Mouse (Mus musculus): ENCODE results near the gene Aqp2. TPM values are rescaled to one million over a fixed set of nuclear protein-coding genes. Genes with fewer than 3 reads are reported as not detected.

The Aqp2 gene
- total and polyA plus RNA-seq, 3 experiments = 0.23 to 0.34 TPM; not detected in 1

- TF ChIP-seq POLR2A (IDR thresholded peaks at IDR 0.05; ENCODE audit: insufficient read depth, low read depth, low read length) (no peak), EP300 (IDR thresholded peaks at IDR 0.05; ENCODE audit: insufficient read depth, low read depth, low read length) (no peak), CTCF (IDR thresholded peaks at IDR 0.05) (no peak)
- Histone ChIP-seq H3K36me3 (ENCODE audit: control insufficient read depth, insufficient read depth, low read length) (no peaks in the 10 kb centered on the region), H3K79me2 (replicated peaks; ENCODE audit: control insufficient read depth, insufficient read depth, low read length) (no peaks in the 10 kb centered on the region), H3K4me1 (ENCODE audit: control insufficient read depth, insufficient read depth, low read length) (no peaks in the 10 kb centered on the region), H3K9ac (ENCODE audit: low read depth, low read length) (no peak overlapping the region), H3K4me3 (no peak overlapping the region), H3K27ac (no peak overlapping the region), H3K27me3 (ENCODE audit: control insufficient read depth, insufficient read depth, low read length) (0 out of 2 replicates have a peak, but pooled peaks cover 2% of the 10 kb centered on the region)
- no peak for DNase-seq
- WGBS = 73% methylated on average over 2 of the region's 3 CpGs
- intact Hi-C loops (cut with DNase I) = no loop called here
These were observed 26.7 kb downstream of the Aqp2 start for GRCm38 (mm10) chr15:99605595-99605994.

- Histone ChIP-seq H3K27ac (no peak overlapping the region), H3K9ac (ENCODE audit: low read depth, low read length) (no peak overlapping the region), H3K79me2 (replicated peaks; ENCODE audit: control insufficient read depth, insufficient read depth, low read length) (no peaks in the 10 kb centered on the region), H3K4me3 (no peak overlapping the region), H3K4me1 (ENCODE audit: control insufficient read depth, insufficient read depth, low read length) (no peaks in the 10 kb centered on the region), H3K27me3 (ENCODE audit: control insufficient read depth, insufficient read depth, low read length) (0 out of 2 replicates have a peak, but pooled peaks cover 2% of the 10 kb centered on the region), H3K36me3 (ENCODE audit: control insufficient read depth, insufficient read depth, low read length) (no peaks in the 10 kb centered on the region)
- DNase-seq = no peak
- TF ChIP-seq CTCF (IDR thresholded peaks at IDR 0.05) (no peak), POLR2A (IDR thresholded peaks at IDR 0.05; ENCODE audit: insufficient read depth, low read depth, low read length) (no peak), EP300 (IDR thresholded peaks at IDR 0.05; ENCODE audit: insufficient read depth, low read depth, low read length) (no peak)
- intact Hi-C loops (cut with DNase I) = no loop called here
- 26% methylated on average over 5 of the region's 5 CpGs for WGBS
These were observed 27.7 kb downstream of the Aqp2 start for GRCm38 (mm10) chr15:99606515-99606914.

GRCm38 (mm10) chr15:99607388-99608113, 28.7 kb downstream of the Aqp2 start:
- intact Hi-C loops (cut with DNase I) = no loop called here
- 48% methylated on average over 10 of the region's 10 CpGs for WGBS
- Histone ChIP-seq H3K36me3 (ENCODE audit: control insufficient read depth, insufficient read depth, low read length) (no peaks in the 10 kb centered on the region), H3K4me1 (ENCODE audit: control insufficient read depth, insufficient read depth, low read length) (no peaks in the 10 kb centered on the region), H3K79me2 (replicated peaks; ENCODE audit: control insufficient read depth, insufficient read depth, low read length) (no peaks in the 10 kb centered on the region), H3K27me3 (ENCODE audit: control insufficient read depth, insufficient read depth, low read length) (0 out of 2 replicates have a peak, but pooled peaks cover 2% of the 10 kb centered on the region), H3K4me3 (no peak overlapping the region), H3K9ac (ENCODE audit: low read depth, low read length) (no peak overlapping the region), H3K27ac (no peak overlapping the region)
- TF ChIP-seq CTCF (IDR thresholded peaks at IDR 0.05) (no peak), EP300 (IDR thresholded peaks at IDR 0.05; ENCODE audit: insufficient read depth, low read depth, low read length) (no peak), POLR2A (IDR thresholded peaks at IDR 0.05; ENCODE audit: insufficient read depth, low read depth, low read length) (no peak)
- no peak for DNase-seq

- H3K4me3 ChIP-seq = no peak overlapping the region
- no peak overlapping the region for H3K27ac ChIP-seq
- intact Hi-C loops (cut with DNase I) = no loop called here
- DNase-seq = no peak
- no peaks in the 10 kb centered on the region for H3K36me3 ChIP-seq (ENCODE audit: control insufficient read depth, insufficient read depth, low read length)
- WGBS = 71% methylated on average over 13 of the region's 13 CpGs
- TF ChIP-seq CTCF (IDR thresholded peaks at IDR 0.05) = no peak
- H3K4me1 ChIP-seq (ENCODE audit: control insufficient read depth, insufficient read depth, low read length) = no peaks in the 10 kb centered on the region
- H3K79me2 ChIP-seq (replicated peaks; ENCODE audit: control insufficient read depth, insufficient read depth, low read length) = no peaks in the 10 kb centered on the region
- no peak overlapping the region for H3K9ac ChIP-seq (ENCODE audit: low read depth, low read length)
- 0 out of 2 replicates have a peak, but pooled peaks cover 2% of the 10 kb centered on the region for H3K27me3 ChIP-seq (ENCODE audit: control insufficient read depth, insufficient read depth, low read length)
These were observed 29.7 kb downstream of the Aqp2 start for GRCm38 (mm10) chr15:99608382-99609125.

- intact Hi-C loops (cut with DNase I) = no loop called here
- Histone ChIP-seq H3K27ac (no peak overlapping the region), H3K4me3 (no peak overlapping the region), H3K27me3 (ENCODE audit: control insufficient read depth, insufficient read depth, low read length) (0 out of 2 replicates have a peak, but pooled peaks cover 2% of the 10 kb centered on the region), H3K9ac (ENCODE audit: low read depth, low read length) (no peak overlapping the region), H3K79me2 (replicated peaks; ENCODE audit: control insufficient read depth, insufficient read depth, low read length) (no peaks in the 10 kb centered on the region), H3K4me1 (ENCODE audit: control insufficient read depth, insufficient read depth, low read length) (no peaks in the 10 kb centered on the region), H3K36me3 (ENCODE audit: control insufficient read depth, insufficient read depth, low read length) (no peaks in the 10 kb centered on the region)
- no peak for TF ChIP-seq CTCF (IDR thresholded peaks at IDR 0.05)
- no peak for TF ChIP-seq POLR2A (IDR thresholded peaks at IDR 0.05; ENCODE audit: insufficient read depth, low read depth, low read length)
- TF ChIP-seq EP300 (IDR thresholded peaks at IDR 0.05; ENCODE audit: insufficient read depth, low read depth, low read length) = no peak
- no peak for DNase-seq
- 42% methylated on average over 7 of the region's 7 CpGs for WGBS
These were observed 32.7 kb downstream of the Aqp2 start for GRCm38 (mm10) chr15:99611563-99611962.

- no peak for TF ChIP-seq POLR2A (IDR thresholded peaks at IDR 0.05; ENCODE audit: insufficient read depth, low read depth, low read length)
- TF ChIP-seq CTCF (IDR thresholded peaks at IDR 0.05) = no peak
- TF ChIP-seq EP300 (IDR thresholded peaks at IDR 0.05; ENCODE audit: insufficient read depth, low read depth, low read length) = no peak
- no peak overlapping the region for H3K4me3 ChIP-seq
- no peaks in the 10 kb centered on the region for H3K79me2 ChIP-seq (replicated peaks; ENCODE audit: control insufficient read depth, insufficient read depth, low read length)
- no peak overlapping the region for H3K27ac ChIP-seq
- DNase-seq = no peak
- H3K4me1 ChIP-seq (ENCODE audit: control insufficient read depth, insufficient read depth, low read length) = no peaks in the 10 kb centered on the region
- intact Hi-C loops (cut with DNase I) = no loop called here
- H3K27me3 ChIP-seq (ENCODE audit: control insufficient read depth, insufficient read depth, low read length) = 0 out of 2 replicates have a peak, but pooled peaks cover 2% of the 10 kb centered on the region
- H3K36me3 ChIP-seq (ENCODE audit: control insufficient read depth, insufficient read depth, low read length) = no peaks in the 10 kb centered on the region
- 52% methylated on average over 13 of the region's 13 CpGs for WGBS
- no peak overlapping the region for H3K9ac ChIP-seq (ENCODE audit: low read depth, low read length)
These were observed 35.4 kb downstream of the Aqp2 start for GRCm38 (mm10) chr15:99614273-99614672.

Data from heart, adult 2 months (tissue).